Mouse (Mus musculus) brain, adult 2 months (tissue): ENCODE results near the gene Fam13c.

Source experiments
- DNase-seq: peaks from one replicate; pipeline ENCODE4 v3.0.0; 2011; ENCODE audit warnings: low read depth, low spot score

Fam13c gene

DNA sequence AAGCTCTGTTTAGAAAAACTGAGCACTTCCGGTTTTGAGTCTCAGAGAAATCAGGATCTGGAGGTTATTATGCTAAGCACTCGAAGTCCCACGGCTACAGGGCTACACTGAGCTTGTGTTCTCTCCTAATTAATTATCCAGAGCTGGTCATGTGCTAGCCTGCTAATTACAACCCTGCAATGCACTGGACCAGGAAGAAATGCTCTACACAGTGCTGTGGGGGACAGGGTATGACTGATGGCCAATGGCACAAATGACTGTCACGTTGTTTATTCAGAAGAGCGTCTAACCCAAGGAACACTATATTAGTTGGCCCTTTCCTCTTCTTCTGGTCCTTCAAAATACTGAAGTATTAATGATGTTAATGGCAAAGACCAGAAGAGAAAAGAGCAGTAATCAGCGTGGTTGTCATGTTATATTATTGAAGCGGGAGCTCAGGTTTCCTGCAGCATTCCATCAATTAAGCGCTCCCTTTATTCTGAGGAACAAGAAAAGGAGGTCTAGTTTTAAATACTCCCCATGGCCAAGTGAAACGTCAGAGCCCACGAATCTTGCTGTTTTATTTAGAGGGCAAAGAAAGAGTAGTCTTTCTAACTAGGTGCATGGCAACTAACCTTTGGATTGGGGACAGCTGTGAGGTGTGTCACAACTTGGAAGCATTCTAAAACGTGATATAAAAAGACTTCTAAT lies 18.4 kb downstream of the Fam13c start:
- DNase-seq = peak; percentile 22

DNA sequence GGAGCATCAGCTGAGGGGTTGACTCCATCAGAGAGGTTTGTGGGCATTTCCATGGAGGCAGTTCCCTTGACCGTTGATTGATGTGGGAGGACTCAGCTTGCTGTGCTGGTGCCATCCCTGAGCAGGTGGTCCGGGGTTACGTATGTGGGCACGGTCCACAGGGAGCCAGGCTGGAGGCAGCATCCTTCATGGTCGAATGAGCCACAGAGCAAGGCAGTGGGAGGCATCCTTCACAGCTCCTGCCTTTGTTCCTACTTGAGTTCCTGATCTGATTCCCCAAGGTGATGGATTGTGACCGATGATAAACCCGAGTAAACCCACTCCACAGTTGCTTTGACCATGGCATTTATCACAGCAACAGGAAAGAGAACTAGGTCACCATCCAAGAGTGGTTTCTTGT lies 25.4 kb downstream of the Fam13c start:
- peak; percentile 27 for DNase-seq

GRCm38 (mm10) chr10:70470836-70471235 lies 30.6 kb downstream of the Fam13c start:
- DNase-seq = no peak

GRCm38 (mm10) chr10:70477741-70478145 lies 37.5 kb downstream of the Fam13c start:
- peak; percentile 61 for DNase-seq

GRCm38 (mm10) chr10:70483736-70484135 lies 43.5 kb downstream of the Fam13c start:
- DNase-seq = no peak

DNA sequence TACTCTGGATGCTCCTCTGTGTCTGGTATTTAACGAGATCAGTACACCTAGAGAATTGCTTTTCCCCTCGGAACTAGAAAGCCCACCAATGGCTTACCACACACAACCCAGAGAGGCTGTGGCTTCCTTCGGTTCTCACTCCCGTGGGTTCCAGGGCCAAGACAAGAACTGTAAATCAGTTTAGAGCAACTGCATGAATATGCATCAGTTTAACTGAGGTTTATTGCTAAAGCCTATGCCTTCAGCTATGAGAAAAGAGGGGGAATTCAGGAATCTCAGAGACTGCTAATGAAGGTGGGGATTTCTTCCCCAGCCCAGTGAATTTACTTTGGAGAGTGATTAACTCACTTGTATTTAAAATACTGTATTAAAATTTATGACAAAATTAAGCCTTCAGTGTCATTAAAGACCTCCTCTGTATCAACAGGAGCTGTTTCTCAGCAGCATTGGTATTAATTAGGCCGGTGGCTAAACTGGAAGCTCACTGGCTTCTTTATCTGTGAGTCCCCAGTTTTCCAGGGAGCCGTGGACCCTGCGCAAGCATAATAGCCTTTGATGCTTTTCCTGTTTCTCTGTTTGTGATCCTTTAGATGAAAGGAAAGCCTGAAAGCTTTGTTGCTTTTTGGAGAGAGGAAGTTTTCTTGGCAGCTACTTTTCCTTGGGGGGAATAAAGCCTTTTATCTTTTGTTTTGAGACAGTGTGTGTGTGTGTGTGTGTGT lies 44.4 kb downstream of the Fam13c start:
- no peak for DNase-seq

DNA sequence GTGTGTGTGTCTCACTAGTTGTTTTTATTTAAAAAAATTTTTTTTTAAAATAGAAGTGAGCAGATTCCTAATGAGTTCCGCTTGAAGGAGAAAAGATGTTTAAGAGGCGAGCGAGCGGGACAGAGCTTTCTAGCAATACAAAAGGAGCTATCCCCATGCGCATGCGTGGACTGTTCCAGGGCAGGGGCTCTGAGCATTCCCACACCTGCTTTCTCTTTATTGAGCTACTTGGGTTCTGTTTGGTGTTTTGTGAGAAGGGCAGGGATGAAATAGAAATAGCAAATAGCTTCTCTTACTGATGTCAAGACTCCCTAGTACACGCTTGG lies 45.0 kb downstream of the Fam13c start:
- no peak for DNase-seq

DNA sequence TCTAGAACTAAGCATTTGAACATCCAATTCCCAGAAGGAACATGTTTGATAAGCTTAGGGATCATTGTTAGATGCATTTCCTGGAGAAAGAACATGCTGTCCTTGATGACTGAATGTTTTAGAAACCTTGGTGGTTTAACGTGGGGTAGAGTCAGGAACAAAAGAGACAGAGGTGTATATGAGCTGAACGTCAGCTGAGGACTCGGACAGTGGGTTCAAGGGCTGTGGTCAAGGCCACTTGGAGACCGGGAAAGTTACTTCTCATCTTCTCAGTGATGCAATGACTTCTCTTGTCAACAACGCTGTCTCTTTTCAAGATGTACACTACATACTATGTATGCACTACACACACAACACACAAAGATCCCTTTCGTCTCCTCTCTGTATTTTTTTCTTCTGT lies 46.4 kb downstream of the Fam13c start:
- DNase-seq = no peak

GRCm38 (mm10) chr10:70493891-70494290 lies 53.6 kb downstream of the Fam13c start:
- DNase-seq = no peak

- no peak for DNase-seq
Measured at GRCm38 (mm10) chr10:70494441-70494840, 54.2 kb downstream of the Fam13c start.

- peak; percentile 75 for DNase-seq
Measured at GRCm38 (mm10) chr10:70495106-70496104, 55.1 kb downstream of the Fam13c start.

GRCm38 (mm10) chr10:70496938-70497337 lies 56.7 kb downstream of the Fam13c start:
- peak; percentile 30 for DNase-seq

DNA sequence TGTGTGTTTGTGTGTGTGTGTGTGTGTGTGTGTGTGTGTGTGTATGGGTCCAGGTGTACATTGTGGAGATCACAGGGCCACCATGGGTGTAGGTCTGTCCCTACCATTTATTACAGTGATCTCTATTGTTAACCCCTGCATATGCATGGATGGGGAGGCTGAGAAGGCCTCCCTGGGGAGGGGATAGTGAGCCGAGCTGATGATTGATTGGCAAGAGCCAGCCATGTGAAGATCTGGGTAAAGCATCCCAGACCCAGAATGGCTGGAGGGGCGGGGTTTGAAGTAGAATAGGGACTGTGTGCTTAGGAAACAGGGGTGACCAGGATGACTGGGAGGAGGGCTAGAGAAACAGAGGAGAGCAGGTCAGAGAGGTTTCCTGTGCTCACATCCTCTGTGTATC lies 58.0 kb downstream of the Fam13c start:
- no peak for DNase-seq

DNA sequence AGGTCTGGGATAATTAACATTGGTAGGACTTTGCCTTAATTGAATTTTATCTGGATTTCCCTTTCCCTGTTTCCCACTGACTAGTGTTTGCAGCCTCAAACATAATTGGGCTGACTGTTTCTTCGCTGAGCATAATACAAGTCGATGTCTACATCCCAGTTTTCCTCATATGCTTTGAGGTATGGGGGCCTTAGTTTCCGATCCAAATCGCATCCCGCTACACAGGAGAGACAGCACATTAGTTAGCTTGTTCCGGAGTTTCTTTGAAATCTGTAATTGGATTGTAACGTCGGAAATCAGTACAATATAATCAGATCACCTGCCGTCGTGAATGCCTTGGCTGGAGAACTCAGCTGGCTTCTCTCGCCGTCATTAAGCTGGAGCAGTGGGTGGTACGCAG lies 59.0 kb downstream of the Fam13c start:
- no peak for DNase-seq

GRCm38 (mm10) chr10:70504871-70505270 lies 64.6 kb downstream of the Fam13c start:
- DNase-seq = no peak

DNA sequence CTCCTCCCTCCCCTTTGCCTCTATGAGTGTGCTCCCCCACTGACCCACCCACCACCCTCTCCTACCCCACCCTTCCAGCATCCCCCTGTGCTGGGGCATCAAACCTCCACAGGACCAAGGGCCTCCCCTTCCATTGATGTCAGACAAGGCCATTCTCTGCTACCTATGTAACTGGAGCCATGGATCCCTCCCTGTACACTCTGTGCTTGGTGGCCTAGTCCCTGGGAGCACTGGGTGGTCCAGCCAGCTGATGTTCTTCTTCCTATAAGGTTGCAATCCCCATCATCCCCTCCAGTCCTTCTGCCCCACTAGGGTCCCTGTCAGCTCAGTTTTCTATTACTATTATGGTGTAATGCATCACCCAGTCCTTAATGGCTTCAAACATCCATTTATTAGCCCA lies 65.1 kb downstream of the Fam13c start:
- no peak for DNase-seq

- peak; percentile 57 for DNase-seq
Measured at GRCm38 (mm10) chr10:70505842-70506241, 65.6 kb downstream of the Fam13c start.

DNA sequence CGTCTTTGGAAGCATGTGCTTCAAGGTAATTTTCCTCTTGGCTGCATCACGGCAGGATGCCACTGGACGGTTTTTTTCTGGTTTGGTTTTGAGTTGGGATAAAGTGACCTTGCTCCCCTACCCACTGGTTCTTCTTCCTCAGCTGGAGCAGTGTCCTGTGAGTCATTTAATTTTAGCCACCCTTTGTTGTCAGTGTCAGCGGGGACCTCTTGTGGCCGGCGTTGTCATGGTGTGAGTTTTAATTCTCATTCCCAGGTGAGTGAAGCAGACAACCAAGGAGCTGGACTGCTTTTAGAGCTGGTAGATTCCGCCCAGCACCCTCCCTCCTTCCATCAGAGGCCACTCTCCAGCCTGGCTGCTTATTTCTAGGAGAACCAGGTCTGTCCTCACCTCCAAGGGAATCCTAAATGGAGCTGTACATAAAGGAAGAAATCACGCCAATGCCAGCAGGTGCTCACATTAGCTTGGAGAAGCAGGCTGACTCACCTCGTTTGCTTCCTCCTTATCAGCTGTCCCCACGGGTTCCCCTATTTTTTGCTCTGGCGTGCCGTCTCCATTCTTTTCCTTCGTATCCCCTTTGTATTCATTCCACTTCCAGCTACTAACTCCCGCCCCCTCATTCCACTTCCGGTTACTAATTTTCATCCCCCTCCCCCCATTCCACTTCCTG lies 66.4 kb downstream of the Fam13c start:
- DNase-seq = peak; percentile 83

- no peak for DNase-seq
Measured at GRCm38 (mm10) chr10:70507880-70508279, 67.6 kb downstream of the Fam13c start.

GRCm38 (mm10) chr10:70514848-70515247 lies 74.6 kb downstream of the Fam13c start:
- peak; percentile 69 for DNase-seq

DNA sequence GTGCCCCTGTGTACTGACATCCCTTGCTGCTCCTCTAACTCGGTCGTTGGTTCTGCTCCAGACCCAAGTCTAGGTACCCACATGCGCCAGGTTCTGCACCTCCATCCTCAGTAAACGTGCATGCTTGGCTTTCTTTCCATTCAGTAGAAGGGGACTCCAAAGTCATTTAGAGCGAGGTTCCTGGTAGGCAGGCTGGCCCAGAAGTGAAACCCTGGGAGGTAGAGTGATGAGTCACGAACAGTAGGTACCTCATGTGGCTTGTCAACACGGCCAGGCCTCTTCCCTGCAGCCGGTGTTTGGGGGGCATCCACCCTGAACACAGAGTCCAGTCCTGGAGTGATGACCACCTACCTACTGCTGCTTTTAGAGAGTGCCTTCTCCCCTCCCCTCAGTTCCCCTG lies 76.4 kb downstream of the Fam13c start:
- peak; percentile 57 for DNase-seq

DNA sequence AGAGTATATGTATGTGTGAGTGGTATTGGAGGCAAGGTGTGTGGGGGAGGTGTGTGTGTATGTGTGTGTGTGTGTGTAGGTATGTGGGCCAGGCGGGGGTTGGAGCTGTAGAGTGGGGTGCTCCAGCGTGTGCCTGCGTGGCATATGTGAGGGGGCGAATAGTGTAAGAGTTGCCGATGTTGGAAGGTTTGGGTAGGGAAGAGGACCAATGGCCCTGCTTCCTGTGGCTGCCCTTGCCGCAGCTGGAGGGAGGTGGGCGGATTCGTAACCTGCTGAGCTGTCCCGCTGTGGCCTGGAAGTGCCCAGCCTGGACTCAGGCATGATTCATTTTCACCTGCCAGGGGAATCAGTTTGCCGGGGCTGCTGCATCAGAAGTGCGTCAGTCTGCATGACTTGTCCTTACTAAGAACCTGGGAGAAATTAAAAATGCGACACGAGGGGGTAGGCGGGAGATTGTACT lies 79.4 kb downstream of the Fam13c start:
- peak; percentile 79 for DNase-seq
